Comparison of ENCODE assay signal across 11 mouse cellular contexts in the genomic region with DNA sequence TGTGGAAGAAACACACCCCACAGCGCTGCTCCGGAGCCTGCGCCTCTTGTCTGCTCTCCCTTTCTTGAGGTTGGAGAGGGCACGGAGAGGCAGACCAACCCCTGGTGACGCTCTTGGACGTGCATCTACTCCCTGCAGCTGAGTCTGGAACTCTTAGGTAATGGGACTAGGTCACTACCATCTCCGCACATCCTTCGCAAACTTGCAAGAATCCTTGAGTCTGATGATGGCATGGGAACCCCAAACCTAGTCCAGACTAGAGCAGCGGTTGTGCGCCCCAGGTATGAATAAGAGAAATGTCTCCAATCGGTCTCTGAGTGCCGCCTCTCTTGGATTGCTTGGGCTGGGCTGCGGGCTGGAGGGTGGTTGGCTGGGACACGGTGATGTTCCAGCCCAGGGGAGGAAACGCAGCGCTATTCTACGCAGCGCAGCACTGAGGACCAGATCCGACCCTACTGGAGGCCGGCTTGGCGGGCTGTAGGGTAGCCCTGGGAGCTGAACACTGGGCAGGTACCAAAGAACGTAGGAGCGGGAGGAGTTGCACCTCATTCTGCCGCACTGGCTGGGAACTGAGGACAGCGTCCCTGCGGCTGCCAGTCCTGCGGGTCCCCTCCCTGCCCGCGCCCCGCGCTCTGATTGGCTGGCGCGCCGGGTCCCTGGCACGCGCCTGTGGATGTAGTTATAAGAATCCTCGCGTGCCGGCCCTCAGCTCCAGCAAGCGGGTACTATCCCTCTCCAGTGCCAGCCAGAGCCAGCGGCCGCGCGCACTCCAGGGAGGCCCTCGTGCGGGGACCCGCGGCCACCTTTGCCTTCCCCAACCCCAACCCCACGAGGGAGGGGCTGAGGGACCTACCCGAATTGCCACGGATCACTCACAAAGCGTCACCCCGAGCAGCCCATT. TPM values are rescaled to one million over a fixed set of nuclear protein-coding genes. Genes with fewer than 3 reads are reported as not detected.
DNase-seq lines count a peak whose midpoint lies in the region; ATAC-seq lines count a peak whose summit lies in the region.
"Had no signal": no experiment of that assay in that cellular context is flagged by ENCODE, and none has a peak within 500 bp of the region (broad histone marks: within the 10 kb centered on the region; RNA-seq: fewer than 3 reads in every experiment).

A gene (plus strand): TSS at position 733 of the 901 bp plus-strand sequence.

- no peaks in the 10 kb centered on the region for H3K9me3 ChIP-seq in heart, embryonic 15.5 days (replicated peaks)
- no peaks in the 10 kb centered on the region for H3K9me3 ChIP-seq in hindbrain, embryonic 14.5 days (ENCODE audit: control insufficient read depth, low read length)

- WGBS in heart, embryonic 15.5 days, result under 1% methylated on average over 43 of the region's 53 CpGs
- under 1% methylated on average over 50 of the region's 53 CpGs for WGBS in hindbrain, embryonic 14.5 days

- intact Hi-C loops in left cerebral cortex, postnatal 25 days (cut with DNase I), result no loop called here

- peak within 1 kb of the TSS; percentile 60 for H3K4me2 ChIP-seq in heart, embryonic 15.5 days
- H3K4me2 ChIP-seq in hindbrain, embryonic 14.5 days (replicated peaks), result peak within 1 kb of the TSS; percentile 69

- no peak within 1 kb of the TSS for H3K9ac ChIP-seq in heart, embryonic 15.5 days
- 0 out of 2 replicates have a peak within 1 kb of the TSS, but pooled peaks have one; percentile 28 for H3K9ac ChIP-seq in hindbrain, embryonic 14.5 days

- ATAC-seq in heart, embryonic 15.5 days (replicated peaks; ENCODE audit: insufficient number of reproducible peaks, insufficient read depth, low FRiP score, low read depth), result no peak
- ATAC-seq in hindbrain, embryonic 14.5 days (ENCODE audit: low FRiP score), result peak; percentile 65
- ATAC-seq in megakaryocyte-erythroid progenitor cell, adult 5-6 weeks (replicated peaks; ENCODE audit: low FRiP score, low TSS enrichment, poor library complexity, severe bottlenecking), result no peak

- H3K27ac ChIP-seq in heart, embryonic 15.5 days, result no peak within 1 kb of the TSS
- H3K27ac ChIP-seq in hindbrain, embryonic 14.5 days, result no peak within 1 kb of the TSS

- H3K4me3 ChIP-seq in heart, embryonic 15.5 days, result peak within 1 kb of the TSS; percentile 39
- peak within 1 kb of the TSS; percentile 39 for H3K4me3 ChIP-seq in hindbrain, embryonic 14.5 days (replicated peaks; ENCODE audit: low read length)

- no peaks in the 10 kb centered on the region for H3K36me3 ChIP-seq in heart, embryonic 15.5 days
- H3K36me3 ChIP-seq in hindbrain, embryonic 14.5 days (replicated peaks; ENCODE audit: control insufficient read depth, insufficient read depth), result no peaks in the 10 kb centered on the region

- peaks cover 23% of the 10 kb centered on the region for H3K4me1 ChIP-seq in heart, embryonic 15.5 days (replicated peaks)
- peaks cover 19% of the 10 kb centered on the region for H3K4me1 ChIP-seq in hindbrain, embryonic 14.5 days (replicated peaks; ENCODE audit: control insufficient read depth, insufficient read depth, low read length)

- peaks cover 93% of the 10 kb centered on the region for H3K27me3 ChIP-seq in heart, embryonic 15.5 days
- peaks cover 97% of the 10 kb centered on the region for H3K27me3 ChIP-seq in hindbrain, embryonic 14.5 days (ENCODE audit: control insufficient read depth, insufficient read depth, low read length)
- H3K27me3 ChIP-seq: CH12.LX had no signal

- DNase-seq in heart, postnatal 4 days, result no peak
- DNase-seq in embryo, embryonic 10.5 days (ENCODE audit: low spot score), result peak; percentile 46
- DNase-seq in hindbrain, embryonic 14.5 days (ENCODE audit: low spot score), result no peak
- DNase-seq in neural tube, embryonic 10.5 days (ENCODE audit: extremely low spot score, low spot score), result peak; percentile 59
- DNase-seq in layer of hippocampus, adult 8-10 months (ENCODE audit: low spot score in 2 of 2), result no peak
- DNase-seq in left cerebral cortex, postnatal 25 days (ENCODE audit: low spot score in 2 of 2), result no peak
- DNase-seq: lung, postnatal 36 days had no signal

RNA-seq across cellular contexts. Expression of the gene that starts here (rescaled TPM):
- not detected in 2 replicates for polyA plus RNA-seq in heart, embryonic 15.5 days (2015; fragmentation: Nextera tagmentation; extraction: Ambion mirVana)
- total RNA-seq in heart, postnatal 4 days (2021), result not detected
- polyA plus RNA-seq in hindbrain, embryonic 14.5 days (2014; fragmentation: Nextera tagmentation; extraction: Ambion mirVana), result 0.51 and 0.77 TPM in 2 replicates
- total RNA-seq in layer of hippocampus, adult 8-10 months (2022), result not detected
- total RNA-seq in megakaryocyte-erythroid progenitor cell, adult 5-6 weeks (2014; fragmentation: Nextera tagmentation), result not detected in 2 replicates
- not detected in 2 replicates for total RNA-seq in megakaryocyte-erythroid progenitor cell, adult 5-6 weeks (2017)
- not detected for total RNA-seq in left cerebral cortex, postnatal 25 days (2021)
- total RNA-seq: CH12.LX; hematopoietic stem cell, adult 5-6 weeks had no signal

Comparison
In these comparisons a context has a peak if more than half of its experiments do, and no peak if none do; other contexts are left out.
1. Peak in ATAC-seq, H3K4me3 ChIP-seq, H3K9ac ChIP-seq and H3K4me2 ChIP-seq in hindbrain, embryonic 14.5 days; RNA of the gene not detected or under 1 TPM.
2. DNase-seq: peak in embryo, embryonic 10.5 days (single experiment) and neural tube, embryonic 10.5 days (single experiment); none in heart, postnatal 4 days (single experiment), hindbrain, embryonic 14.5 days (single experiment), layer of hippocampus, adult 8-10 months (0 of 2) and left cerebral cortex, postnatal 25 days (0 of 2).